Mouse (Mus musculus) liver, adult 2 months (tissue): ENCODE measurements around the gene Brix1. TPM values are rescaled to one million over a fixed set of nuclear protein-coding genes. Genes with fewer than 3 reads are reported as not detected.
"Not testable (repeated sequence)": the region's sequence is repeated elsewhere in the genome, so short reads cannot be mapped to it uniquely, and the experiment has no call there.

ENCODE experiments used
- DNase-seq: peaks from one replicate; pipeline ENCODE4 v3.0.0-alpha.2; 2011; ENCODE audit warnings: low read depth, low spot score; ENCODE audit errors: extremely low read depth
- H3K27ac ChIP-seq: fragments of 200-500 bp; replicated peaks from 2 replicates; pipeline ENCODE4 v1.5.1; 2012; ENCODE audit warnings: low read depth, mild to moderate bottlenecking, control low read depth, inconsistent platforms, low read length; ENCODE audit not compliant: insufficient read depth
- H3K27me3 ChIP-seq: fragments of 200-500 bp; 2 replicates; pipeline ENCODE4 v1.6.1; 2012; ENCODE audit warnings: mild to moderate bottlenecking, moderate library complexity, low read length, inconsistent platforms; ENCODE audit not compliant: control insufficient read depth, insufficient read depth
- H3K36me3 ChIP-seq: fragments of 200-500 bp; 2 replicates; pipeline ENCODE4 v1.6.1; 2012; ENCODE audit warnings: low read length, inconsistent platforms; ENCODE audit not compliant: control insufficient read depth, insufficient read depth
- H3K4me1 ChIP-seq: fragments of 200-500 bp; 2 replicates; pipeline ENCODE4 v1.6.1; 2011; ENCODE audit warnings: low read length; ENCODE audit not compliant: control insufficient read depth, insufficient read depth
- H3K4me3 ChIP-seq: fragments of 200-500 bp; 2 replicates; pipeline ENCODE4 v1.5.1; 2011; ENCODE audit warnings: low read depth, mild to moderate bottlenecking, control low read depth, low read length, moderate library complexity; ENCODE audit not compliant: insufficient read depth
- H3K79me2 ChIP-seq: fragments of 200-500 bp; 2 replicates; pipeline ENCODE4 v1.6.1; 2012; ENCODE audit warnings: inconsistent platforms, mild to moderate bottlenecking, low read length, moderate library complexity; ENCODE audit not compliant: control insufficient read depth, insufficient read depth
- H3K9ac ChIP-seq: fragments of 200-500 bp; 2 replicates; pipeline ENCODE4 v1.6.1; 2012; ENCODE audit warnings: low read depth, mild to moderate bottlenecking, control low read depth, inconsistent platforms, low read length
- CTCF ChIP-seq: fragments of 200-500 bp; IDR thresholded peaks from 2 replicates; pipeline ENCODE4 v1.5.1; 2011; ENCODE audit warnings: low read depth, low read length, control low read depth
- POLR2A ChIP-seq: fragments of 200-500 bp; IDR thresholded peaks from 2 replicates; pipeline ENCODE4 v1.6.1; 2011; ENCODE audit warnings: low read length, control low read depth; ENCODE audit not compliant: insufficient read depth; ENCODE audit errors: extremely low read depth
- WGBS: fragments of 180-500 bp; shearing (Covaris S2); methylation state at CpG from one replicate; pipeline ENCODE4 v1.1.7; 2018; 5-methylcytosine and 5-hydroxymethylcytosine counted together
- polyA plus RNA-seq: library from polyadenylated mRNA; depleted of rRNA; stranded (reverse); fragments of >200 nt; gene quantifications from 2 replicates; pipeline ENCODE4 v1.2.3, GENCODE M21; 2012
- total RNA-seq: library from RNA; depleted of rRNA; stranded (reverse); fragments of >200 nt; gene quantifications from 2 replicates; pipeline ENCODE4 v1.2.3, GENCODE M21; 2014

The Brix1 gene
- total and polyA plus RNA-seq, 2 experiments, result 1.6 to 8.0 TPM

DNA sequence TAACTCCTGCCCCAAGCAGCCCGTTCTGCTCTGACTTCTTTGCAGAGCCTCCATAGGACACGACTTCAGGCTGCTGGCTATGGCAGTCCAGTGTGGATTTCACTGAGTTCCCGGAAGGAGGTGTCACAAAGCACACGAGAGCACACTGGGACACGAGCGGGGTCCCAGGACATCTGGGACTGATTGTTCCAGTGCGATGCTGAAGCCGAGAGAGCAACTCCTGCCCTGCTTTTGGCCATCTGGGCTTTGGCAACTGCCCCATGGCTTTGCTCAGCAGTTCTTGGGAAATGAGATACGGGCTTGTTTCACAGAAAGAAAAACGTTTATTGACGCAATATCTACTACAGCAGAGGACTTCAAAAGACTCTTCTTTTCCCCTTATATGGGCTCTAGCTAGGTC lies 20.4 kb upstream of the Brix1 start:
- no peak for TF ChIP-seq CTCF
- no peak for TF ChIP-seq POLR2A
- H3K27ac ChIP-seq, result no peak overlapping the region
- no peaks in the 10 kb centered on the region for H3K4me1 ChIP-seq
- no peak overlapping the region for H3K4me3 ChIP-seq
- no peaks in the 10 kb centered on the region for H3K27me3 ChIP-seq
- no peaks in the 10 kb centered on the region for H3K36me3 ChIP-seq
- H3K9ac ChIP-seq, result no peak overlapping the region
- no peak for DNase-seq
- 54% methylated on average over 11 of the region's 11 CpGs for WGBS
- H3K79me2 ChIP-seq, result no peaks in the 10 kb centered on the region

DNA sequence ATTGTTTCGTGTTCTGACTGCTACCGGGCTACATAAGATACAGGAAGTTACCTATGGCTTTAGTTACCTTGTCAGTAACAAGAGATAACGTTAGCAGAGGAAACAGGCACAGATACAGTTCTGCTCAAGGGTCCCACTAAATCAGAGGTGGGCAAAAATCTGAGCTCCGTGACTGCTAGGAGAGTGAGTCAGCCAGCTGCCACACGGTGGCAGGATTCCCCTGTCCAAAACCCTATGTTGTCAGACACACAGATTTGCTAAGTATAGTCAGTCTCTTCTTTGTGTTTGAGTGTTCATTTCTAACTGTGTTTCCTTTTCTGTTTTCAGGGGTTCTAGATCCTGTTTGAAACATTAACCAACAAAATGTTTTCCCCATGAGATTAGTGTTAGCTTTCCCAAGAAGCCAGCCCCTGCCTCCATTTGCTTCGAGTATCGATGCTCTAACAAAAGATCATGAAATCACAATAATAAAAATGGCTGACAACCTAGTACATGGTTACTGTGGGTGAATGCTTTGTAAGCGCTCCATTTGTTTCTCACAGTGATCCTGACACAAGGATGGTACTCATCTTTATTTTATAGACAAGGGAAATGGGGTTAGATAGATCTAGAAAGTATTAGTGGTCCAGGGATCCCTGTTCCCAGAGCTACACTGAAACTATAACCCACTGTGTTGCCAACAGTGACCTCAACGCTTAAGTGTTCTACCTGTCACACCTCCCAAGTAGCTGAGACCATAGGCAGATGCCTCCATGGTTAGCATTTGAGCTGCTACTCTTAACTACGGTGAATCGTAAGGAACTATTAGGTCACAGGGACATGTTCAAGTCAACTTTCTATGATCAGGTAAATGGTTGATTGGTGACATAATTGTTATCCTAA lies 15.3 kb upstream of the Brix1 start:
- Histone ChIP-seq H3K27me3 (no peaks in the 10 kb centered on the region), H3K4me1 (no peaks in the 10 kb centered on the region), H3K4me3 (no peak overlapping the region), H3K27ac (no peak overlapping the region), H3K36me3 (no peaks in the 10 kb centered on the region), H3K9ac (no peak overlapping the region), H3K79me2 (no peaks in the 10 kb centered on the region)
- WGBS, result 58% methylated on average over 11 of the region's 11 CpGs
- no peak for DNase-seq
- TF ChIP-seq CTCF (peak; percentile 85), POLR2A (no peak)

DNA sequence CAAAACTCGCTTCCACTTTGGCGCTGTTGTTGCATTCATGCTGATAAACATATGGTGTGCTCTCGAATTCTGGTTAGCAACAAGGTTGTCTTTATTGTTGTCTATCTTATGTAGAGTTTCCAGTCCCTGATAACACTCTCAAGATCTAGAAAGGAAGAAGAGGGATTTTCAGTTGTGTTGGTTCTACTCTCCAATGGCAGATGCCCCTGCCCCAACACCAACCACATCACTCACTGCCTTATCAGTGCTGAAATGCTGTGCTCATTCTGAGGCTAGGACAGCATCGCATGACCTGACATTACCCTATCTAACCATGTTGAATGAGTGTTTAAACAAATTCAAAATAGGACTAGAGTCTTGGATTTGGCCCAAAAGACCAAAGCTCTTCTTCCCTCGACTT lies 14.3 kb upstream of the Brix1 start:
- 72% methylated on average over 5 of the region's 5 CpGs for WGBS
- Histone ChIP-seq H3K36me3 (no peaks in the 10 kb centered on the region), H3K4me3 (no peak overlapping the region), H3K27me3 (no peaks in the 10 kb centered on the region), H3K9ac (no peak overlapping the region), H3K79me2 (no peaks in the 10 kb centered on the region), H3K27ac (no peak overlapping the region), H3K4me1 (no peaks in the 10 kb centered on the region)
- DNase-seq, result no peak
- no peak for TF ChIP-seq POLR2A
- TF ChIP-seq CTCF, result no peak

DNA sequence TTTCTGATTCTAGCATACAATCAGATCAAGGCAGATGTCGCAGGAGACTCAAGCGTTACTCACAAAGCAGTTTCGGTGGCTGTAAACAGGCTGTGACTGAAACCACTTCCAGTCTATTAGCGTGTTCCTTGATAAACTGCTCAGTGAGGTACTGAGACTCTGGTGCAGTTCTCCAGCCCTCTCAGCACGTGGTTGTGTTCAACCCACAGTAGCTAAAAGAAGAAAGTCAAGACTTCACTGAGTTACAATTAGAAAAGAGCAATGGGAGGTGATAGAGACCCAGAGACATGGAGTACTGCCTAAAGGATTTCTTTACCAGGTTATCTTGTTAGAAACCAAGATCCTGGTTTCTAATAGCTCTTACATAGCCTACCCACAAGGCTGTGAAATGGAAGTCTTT lies 13.8 kb upstream of the Brix1 start:
- no peak overlapping the region for H3K4me3 ChIP-seq
- no peak overlapping the region for H3K9ac ChIP-seq
- TF ChIP-seq POLR2A, result no peak
- TF ChIP-seq CTCF, result no peak
- 81% methylated on average over 5 of the region's 5 CpGs for WGBS
- H3K36me3 ChIP-seq, result no peaks in the 10 kb centered on the region
- no peaks in the 10 kb centered on the region for H3K4me1 ChIP-seq
- H3K27me3 ChIP-seq, result no peaks in the 10 kb centered on the region
- no peak overlapping the region for H3K27ac ChIP-seq
- DNase-seq, result no peak
- no peaks in the 10 kb centered on the region for H3K79me2 ChIP-seq

DNA sequence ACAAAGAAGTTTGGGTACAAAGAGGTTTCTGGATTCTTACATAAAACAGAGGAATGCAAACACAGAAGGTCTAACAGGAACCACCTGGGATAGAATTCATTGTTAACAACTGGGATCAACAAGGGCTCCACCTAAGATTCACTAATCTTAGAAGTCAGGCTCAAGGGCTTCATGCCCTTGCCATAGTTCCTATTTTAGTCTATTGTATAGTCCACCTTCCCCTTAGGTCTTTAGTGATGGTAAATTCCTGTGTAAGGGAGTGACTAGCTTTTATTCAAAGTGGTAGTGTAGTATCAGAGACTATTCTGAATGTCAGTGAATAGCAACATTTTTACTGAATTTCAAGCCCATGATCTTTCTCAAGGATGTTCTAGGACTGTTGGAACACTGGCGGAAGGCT lies 10.9 kb upstream of the Brix1 start:
- peaks cover 11% of the 10 kb centered on the region for H3K36me3 ChIP-seq
- H3K27ac ChIP-seq, H3K27me3 ChIP-seq, H3K4me3 ChIP-seq, DNase-seq, H3K79me2 ChIP-seq, H3K4me1 ChIP-seq, H3K9ac ChIP-seq: not testable (repeated sequence)
- WGBS, result 95% methylated on average over 1 of the region's 1 CpGs

DNA sequence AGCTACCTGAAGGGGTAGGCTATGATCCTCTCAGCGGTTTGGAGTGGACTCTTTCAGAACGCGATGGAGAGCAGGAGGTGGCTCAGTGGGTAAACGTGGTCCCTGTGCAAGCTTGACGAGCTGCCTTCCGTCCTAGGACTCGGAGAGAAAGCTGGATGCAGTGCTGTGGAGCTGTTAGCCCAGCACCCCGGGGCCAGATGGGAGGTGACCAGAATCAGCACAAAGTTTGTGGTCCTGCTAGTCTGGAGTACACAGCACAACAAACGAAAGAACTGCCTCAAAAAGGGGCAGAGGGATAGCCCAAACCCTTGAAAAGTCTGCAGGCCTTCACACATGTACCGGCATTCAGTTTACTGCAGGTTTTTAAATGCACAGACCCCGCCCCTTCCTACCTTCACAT lies 10.2 kb upstream of the Brix1 start:
- Histone ChIP-seq H3K27me3 (no peaks in the 10 kb centered on the region), H3K9ac (no peak overlapping the region), H3K79me2 (no peaks in the 10 kb centered on the region), H3K4me1 (no peaks in the 10 kb centered on the region), H3K36me3 (peaks cover 15% of the 10 kb centered on the region), H3K27ac (no peak overlapping the region), H3K4me3 (no peak overlapping the region)
- TF ChIP-seq CTCF (no peak), POLR2A (no peak)
- DNase-seq, result no peak
- 91% methylated on average over 11 of the region's 11 CpGs for WGBS
